In the genomic region with DNA sequence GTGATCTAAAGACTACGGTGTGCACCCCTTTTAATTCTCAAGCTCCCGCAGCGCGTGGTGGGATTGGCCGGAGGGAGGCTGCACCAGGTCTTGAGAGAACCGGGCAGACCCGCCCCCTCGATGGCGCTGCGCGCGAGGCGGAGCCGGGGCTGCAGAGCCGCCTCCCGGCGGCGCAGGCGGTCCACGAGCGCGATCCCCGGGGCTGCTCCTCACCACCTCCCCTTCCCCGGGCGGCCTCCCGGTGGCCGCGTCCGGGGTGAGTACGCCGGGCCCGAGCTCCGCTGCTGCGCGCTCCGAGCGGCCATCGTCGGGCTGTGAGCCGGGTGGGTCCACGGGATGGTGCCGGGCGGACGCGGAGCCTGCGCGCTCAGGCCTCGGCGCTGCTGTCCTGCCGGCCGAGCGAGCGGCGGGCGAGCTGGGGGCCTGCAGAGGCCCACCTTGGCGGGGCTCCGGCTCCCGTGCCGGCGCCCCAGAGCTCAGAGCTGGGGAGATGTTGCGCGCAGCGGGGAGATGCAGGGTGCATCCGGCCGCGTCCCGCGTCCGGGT, we compare ENCODE assay signal across 8 mouse cellular contexts. TPM values are rescaled to one million over a fixed set of nuclear protein-coding genes. Genes with fewer than 3 reads are reported as not detected.
A peak's percentile ranks its signal among the peaks of the same experiment; 100 is the strongest.
DNase-seq lines count a peak whose midpoint lies in the region; ATAC-seq and TF ChIP-seq lines count a peak whose summit lies in the region.

A gene (plus strand): TSS at position 152 of the 546 bp plus-strand sequence.

- H3K4me3 ChIP-seq in layer of hippocampus, adult 2 months, result peak within 1 kb of the TSS; percentile 88
- peak within 1 kb of the TSS; percentile 97 for H3K4me3 ChIP-seq in lung, adult 2 months (replicated peaks; ENCODE audit: extremely low read depth, low read depth, low read length)

- peak; percentile 61 for TF ChIP-seq CTCF in layer of hippocampus, adult 2 months (conservative IDR thresholded peaks at IDR 0.05)
- TF ChIP-seq CTCF in lung, adult 2 months (IDR thresholded peaks at IDR 0.05; ENCODE audit: insufficient read depth, low read length), result no peak

- intact Hi-C loops in heart, postnatal 36 days (cut with DNase I), result loop anchor here (2.0 kb wide), 1 partner anchor 19 kb away; no protein-coding TSS in a partner anchor

- H3K27ac ChIP-seq in layer of hippocampus, adult 2 months, result peak within 1 kb of the TSS; percentile 97

- peak; percentile 66; the same call in 1 of the 2 replicates for TF ChIP-seq POLR2A in lung, adult 2 months (IDR thresholded peaks at IDR 0.05; ENCODE audit: borderline replicate concordance, extremely low read depth, low read depth, low read length)

- peaks cover 9% of the 10 kb centered on the region for H3K4me1 ChIP-seq in lung, adult 2 months (ENCODE audit: control insufficient read depth, insufficient read depth, low read length)

- under 1% methylated on average over 69 of the region's 69 CpGs for WGBS in lung, adult 2 months

- peak; percentile 75 for ATAC-seq in CD4-positive, CD25-positive, alpha-beta regulatory T cell, adult 4 months

- peak; percentile 68 for DNase-seq in cerebellum, adult 11-12 months
- DNase-seq in forelimb bud, embryonic 11.5 days (ENCODE audit: low read depth, low spot score), result peak; percentile 74
- DNase-seq in heart, postnatal 36 days, result peak; percentile 83 to 85
- DNase-seq in layer of hippocampus, adult 2 months (ENCODE audit: low spot score in 2 of 2), result peak; percentile 85 to 88
- DNase-seq in lung, adult 2 months, result peak; percentile 79
- peak; percentile 79 for DNase-seq in ovary, adult 18-20 months (ENCODE audit: low spot score)
- peak; percentile 63 for DNase-seq in thymus, postnatal 25 days

RNA-seq across cellular contexts. Expression of the gene that starts here (rescaled TPM):
- polyA plus RNA-seq in CD4-positive, CD25-positive, alpha-beta regulatory T cell, adult 4 months (2017; shearing (Covaris generic)), result 1 to 10 TPM; 8.7 to 9.2 TPM
- 10 to 100 TPM; 10.1 to 11.9 TPM for total RNA-seq in heart, postnatal 36 days (2021)
- total RNA-seq in layer of hippocampus, adult 2 months (2021), result 10 to 100 TPM; 34.3 to 39.7 TPM
- 18.0 and 21.4 TPM in 2 replicates for polyA plus RNA-seq in lung, adult 2 months (2012; rRNA removed)

Comparison
In these comparisons a context has a peak if more than half of its experiments do, and no peak if none do; other contexts are left out.
1. Peak in every context shown above with its lines: DNase-seq, ATAC-seq, H3K4me3 ChIP-seq and H3K27ac ChIP-seq.